Mouse (Mus musculus) ES-CJ7 (cell line): ENCODE results near the gene H1f0.

Source experiments
- DNase-seq: peaks from one replicate; pipeline ENCODE4 v3.0.0; 2011; ENCODE audit warnings: low read depth, low spot score

The H1f0 gene

GRCm38 (mm10) chr15:79037913-79038328 lies 9.7 kb downstream of the H1f0 start:
- DNase-seq: peak; percentile 86

- no peak for DNase-seq
Measured at GRCm38 (mm10) chr15:79038331-79038730, 10.1 kb downstream of the H1f0 start.

GRCm38 (mm10) chr15:79038853-79039252 lies 10.6 kb downstream of the H1f0 start:
- DNase-seq: peak; percentile 88

GRCm38 (mm10) chr15:79040501-79041416 lies 12.5 kb downstream of the H1f0 start:
- no peak for DNase-seq

- no peak for DNase-seq
Measured at GRCm38 (mm10) chr15:79041585-79041984, 13.3 kb downstream of the H1f0 start, which contains the start of gene Galr3. TSS of gene Galr3 (plus strand) at chr15:79041885.

GRCm38 (mm10) chr15:79042721-79043491 lies 14.7 kb downstream of the H1f0 start:
- no peak for DNase-seq

GRCm38 (mm10) chr15:79044837-79045236 lies 16.6 kb downstream of the H1f0 start:
- DNase-seq: no peak

- no peak for DNase-seq
Measured at GRCm38 (mm10) chr15:79048186-79048585, 19.9 kb downstream of the H1f0 start.

- no peak for DNase-seq
Measured at GRCm38 (mm10) chr15:79050160-79050845, 22.1 kb downstream of the H1f0 start.

GRCm38 (mm10) chr15:79050964-79051363 lies 22.7 kb downstream of the H1f0 start:
- DNase-seq: no peak

- no peak for DNase-seq
Measured at GRCm38 (mm10) chr15:79051461-79052360, 23.5 kb downstream of the H1f0 start.

GRCm38 (mm10) chr15:79052366-79052765 lies 24.1 kb downstream of the H1f0 start:
- no peak for DNase-seq

- no peak for DNase-seq
Measured at GRCm38 (mm10) chr15:79056601-79057000, 28.4 kb downstream of the H1f0 start.

- DNase-seq: no peak
Measured at GRCm38 (mm10) chr15:79057850-79058249, 29.6 kb downstream of the H1f0 start.

GRCm38 (mm10) chr15:79060887-79061565 lies 32.8 kb downstream of the H1f0 start:
- no peak for DNase-seq

- peak; percentile 100 for DNase-seq
Measured at GRCm38 (mm10) chr15:79062376-79063159, 34.3 kb downstream of the H1f0 start, which contains the start of gene Ankrd54. TSS of gene Ankrd54 (minus strand) at chr15:79062893.

- DNase-seq: no peak
Measured at GRCm38 (mm10) chr15:79063160-79063740, 35.0 kb downstream of the H1f0 start.

GRCm38 (mm10) chr15:79065086-79065770 lies 37.0 kb downstream of the H1f0 start:
- DNase-seq: no peak
